Mouse (Mus musculus) regulatory T cell (primary cell): ENCODE results near the gene Csk.

ENCODE experiments used
- in situ Hi-C: fragments of 300-600 bp; cut with MboI, MseI; formaldehyde crosslinking; loops from one replicate; pipeline ENCODE4 v1.15.1; 2025; ENCODE audit warnings: high pct_unique_total_duplicates

Csk gene

GRCm38 (mm10) chr9:57658970-57659369 is 5.5 kb upstream of the Csk start:
- in situ Hi-C loops: loop anchor here (5.0 to 10.0 kb wide), 2 partner anchors 42 to 114 kb away; no protein-coding TSS in a partner anchor

GRCm38 (mm10) chr9:57657843-57658242 is 4.4 kb upstream of the Csk start:
- in situ Hi-C loops: loop anchor here (5.0 to 10.0 kb wide), 2 partner anchors 41 to 113 kb away; no protein-coding TSS in a partner anchor

GRCm38 (mm10) chr9:57656631-57657350 is 3.4 kb upstream of the Csk start:
- in situ Hi-C loops: loop anchor here (5.0 to 10.0 kb wide), 2 partner anchors 39 to 112 kb away; no protein-coding TSS in a partner anchor

GRCm38 (mm10) chr9:57655749-57656148 is 2.3 kb upstream of the Csk start:
- in situ Hi-C loops: loop anchor here (5.0 to 10.0 kb wide), 2 partner anchors 38 to 111 kb away; no protein-coding TSS in a partner anchor

GRCm38 (mm10) chr9:57654966-57655365 is 1.5 kb upstream of the Csk start:
- in situ Hi-C loops: loop anchor here (5.0 to 10.0 kb wide), 2 partner anchors 38 to 110 kb away; no protein-coding TSS in a partner anchor

GRCm38 (mm10) chr9:57652855-57653254 is 576 bp downstream of the Csk start:
- in situ Hi-C loops: loop anchor here (10.0 kb wide), 1 partner anchor 108 kb away; no protein-coding TSS in a partner anchor

GRCm38 (mm10) chr9:57652351-57652750 is 1.1 kb downstream of the Csk start:
- in situ Hi-C loops: loop anchor here (10.0 kb wide), 1 partner anchor 108 kb away; no protein-coding TSS in a partner anchor

GRCm38 (mm10) chr9:57650786-57651311 is 2.6 kb downstream of the Csk start:
- in situ Hi-C loops: loop anchor here (10.0 kb wide), 1 partner anchor 106 kb away; no protein-coding TSS in a partner anchor

GRCm38 (mm10) chr9:57650130-57650785 is 3.2 kb downstream of the Csk start:
- in situ Hi-C loops: loop anchor here (10.0 kb wide), 1 partner anchor 105 kb away; no protein-coding TSS in a partner anchor

- in situ Hi-C loops: no loop called here
Measured at GRCm38 (mm10) chr9:57647286-57648108, 5.9 kb downstream of the Csk start.

GRCm38 (mm10) chr9:57646551-57647103 is 6.8 kb downstream of the Csk start:
- in situ Hi-C loops: no loop called here

- in situ Hi-C loops: no loop called here
Measured at GRCm38 (mm10) chr9:57644944-57645893, 8.2 kb downstream of the Csk start.

- in situ Hi-C loops: no loop called here
Measured at GRCm38 (mm10) chr9:57644442-57644943, 8.9 kb downstream of the Csk start.

- in situ Hi-C loops: no loop called here
Measured at GRCm38 (mm10) chr9:57643856-57644180, 9.6 kb downstream of the Csk start.

GRCm38 (mm10) chr9:57643169-57643855 is 10.1 kb downstream of the Csk start:
- in situ Hi-C loops: no loop called here

GRCm38 (mm10) chr9:57641775-57642550 is 11.5 kb downstream of the Csk start:
- in situ Hi-C loops: no loop called here

GRCm38 (mm10) chr9:57641022-57641421 is 12.4 kb downstream of the Csk start:
- in situ Hi-C loops: no loop called here

GRCm38 (mm10) chr9:57640384-57640783 is 13.0 kb downstream of the Csk start:
- in situ Hi-C loops: no loop called here
